Mouse (Mus musculus) bone marrow macrophage, adult 2 months (primary cell): ENCODE results near the gene Parm1. TPM values are rescaled to one million over a fixed set of nuclear protein-coding genes. Genes with fewer than 3 reads are reported as not detected.

Source experiments
- H3K27ac ChIP-seq: 2 replicates; pipeline ENCODE4 v1.5.1; 2012; ENCODE audit warnings: low read depth, low read length; ENCODE audit not compliant: insufficient read depth
- H3K4me1 ChIP-seq: 2 replicates; pipeline ENCODE4 v1.6.1; 2012; ENCODE audit warnings: low read length; ENCODE audit not compliant: control insufficient read depth, insufficient read depth
- H3K4me3 ChIP-seq: 2 replicates; pipeline ENCODE4 v1.5.1; 2012; ENCODE audit warnings: mild to moderate bottlenecking, low read length, moderate library complexity; ENCODE audit not compliant: insufficient read depth
- CTCF ChIP-seq: IDR thresholded peaks from 2 replicates; pipeline ENCODE4 v1.5.1; 2012; ENCODE audit warnings: low read depth, mild to moderate bottlenecking, low read length, moderate library complexity
- POLR2A ChIP-seq: IDR thresholded peaks from 2 replicates; pipeline ENCODE4 v1.6.1; 2012; ENCODE audit warnings: mild to moderate bottlenecking, low read depth, low read length, borderline replicate concordance
- polyA plus RNA-seq: library from polyadenylated mRNA; stranded (reverse); fragments of >200 nt; gene quantifications from 2 replicates; pipeline ENCODE4 v1.2.4, GENCODE M21; 2012; ENCODE audit not compliant: missing spikeins, insufficient read depth, insufficient read length

Gene Parm1
- polyA plus RNA-seq, 1 experiment, result not detected

- TF ChIP-seq CTCF (no peak), POLR2A (no peak)
- no peak overlapping the region for H3K4me3 ChIP-seq
- H3K27ac ChIP-seq, result no peak overlapping the region
- H3K4me1 ChIP-seq, result no peaks in the 10 kb centered on the region
Observed at GRCm38 (mm10) chr5:91518302-91518790, 931 bp downstream of the Parm1 start.

- H3K4me1 ChIP-seq, result no peaks in the 10 kb centered on the region
- H3K27ac ChIP-seq, result no peak overlapping the region
- no peak overlapping the region for H3K4me3 ChIP-seq
- TF ChIP-seq POLR2A, result no peak
- no peak for TF ChIP-seq CTCF
Observed at GRCm38 (mm10) chr5:91518946-91519345, 1.5 kb downstream of the Parm1 start.

GRCm38 (mm10) chr5:91519521-91519920 lies 2.1 kb downstream of the Parm1 start:
- Histone ChIP-seq H3K27ac (no peak overlapping the region), H3K4me3 (no peak overlapping the region), H3K4me1 (no peaks in the 10 kb centered on the region)
- TF ChIP-seq CTCF, result no peak
- TF ChIP-seq POLR2A, result no peak

DNA sequence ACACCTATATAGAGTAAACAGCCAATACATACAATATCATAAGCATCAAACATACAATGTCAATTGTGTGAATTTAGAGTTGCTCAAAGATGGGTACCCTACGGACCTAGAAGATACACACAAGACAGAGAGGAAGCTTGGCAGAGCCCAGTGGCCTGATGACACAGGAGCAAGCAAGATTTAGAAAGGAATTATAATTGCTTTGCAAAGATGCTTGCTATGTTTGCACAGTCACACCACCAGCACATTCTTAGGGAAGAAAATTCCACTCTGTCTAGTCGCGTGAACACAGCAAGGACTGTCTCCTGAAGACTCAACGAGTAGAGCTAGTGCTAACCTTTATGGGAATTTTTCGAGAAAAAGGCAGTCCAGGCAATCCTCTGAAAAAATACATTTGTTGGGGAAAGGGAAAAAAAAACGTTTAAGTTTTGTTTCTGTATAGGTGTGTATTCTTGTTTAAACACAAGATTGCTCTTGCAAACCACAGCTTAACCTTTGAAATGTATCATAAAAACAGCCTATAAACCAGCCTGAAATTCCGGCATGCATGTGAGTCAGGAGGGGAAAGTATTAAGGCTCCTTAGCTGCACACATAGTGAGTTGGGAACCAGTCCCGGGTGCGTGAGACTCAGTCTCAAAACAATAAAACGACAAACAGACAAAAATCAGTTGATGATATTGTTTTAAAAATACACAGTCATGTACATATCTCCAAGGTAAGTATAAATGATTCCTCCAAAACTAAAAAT lies 15.5 kb downstream of the Parm1 start:
- Histone ChIP-seq H3K4me1 (no peaks in the 10 kb centered on the region), H3K4me3 (no peak overlapping the region), H3K27ac (no peak overlapping the region)
- TF ChIP-seq CTCF, result no peak
- no peak for TF ChIP-seq POLR2A

- TF ChIP-seq POLR2A, result no peak
- TF ChIP-seq CTCF, result no peak
- Histone ChIP-seq H3K27ac (no peak overlapping the region), H3K4me3 (no peak overlapping the region), H3K4me1 (no peaks in the 10 kb centered on the region)
Observed at GRCm38 (mm10) chr5:91559071-91559610, 41.7 kb downstream of the Parm1 start.

- TF ChIP-seq POLR2A (no peak), CTCF (no peak)
- Histone ChIP-seq H3K4me3 (no peak overlapping the region), H3K4me1 (no peaks in the 10 kb centered on the region), H3K27ac (no peak overlapping the region)
Observed at GRCm38 (mm10) chr5:91559711-91560110, 42.3 kb downstream of the Parm1 start.

- Histone ChIP-seq H3K4me3 (no peak overlapping the region), H3K27ac (no peak overlapping the region), H3K4me1 (no peaks in the 10 kb centered on the region)
- no peak for TF ChIP-seq CTCF
- no peak for TF ChIP-seq POLR2A
Observed at GRCm38 (mm10) chr5:91561394-91561793, 44.0 kb downstream of the Parm1 start.

DNA sequence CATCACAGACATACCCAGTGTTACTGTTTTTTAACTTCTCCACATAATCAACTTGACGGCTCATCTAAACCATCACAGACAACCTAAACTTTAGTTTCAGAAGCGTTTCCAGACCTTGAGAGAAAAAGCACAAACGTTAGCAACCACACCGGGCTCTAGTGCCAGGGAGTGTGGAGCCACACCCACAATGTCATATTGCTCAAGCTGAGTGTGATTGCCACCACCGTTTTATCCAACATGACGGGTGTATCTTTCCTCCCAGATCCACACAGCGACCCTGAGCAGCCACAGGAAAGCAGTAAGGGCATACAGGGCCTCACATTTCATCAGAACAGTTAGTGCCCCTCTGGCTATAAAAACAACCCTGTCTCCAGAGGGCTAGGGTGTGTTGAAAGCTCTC lies 45.1 kb downstream of the Parm1 start:
- TF ChIP-seq CTCF, result no peak
- no peak for TF ChIP-seq POLR2A
- Histone ChIP-seq H3K4me3 (no peak overlapping the region), H3K27ac (no peak overlapping the region), H3K4me1 (no peaks in the 10 kb centered on the region)

- H3K4me3 ChIP-seq, result no peak overlapping the region
- no peaks in the 10 kb centered on the region for H3K4me1 ChIP-seq
- no peak for TF ChIP-seq POLR2A
- TF ChIP-seq CTCF, result no peak
- no peak overlapping the region for H3K27ac ChIP-seq
Observed at GRCm38 (mm10) chr5:91564054-91564453, 46.6 kb downstream of the Parm1 start.

GRCm38 (mm10) chr5:91565458-91565857 lies 48.0 kb downstream of the Parm1 start:
- no peak overlapping the region for H3K4me3 ChIP-seq
- H3K27ac ChIP-seq, result no peak overlapping the region
- H3K4me1 ChIP-seq, result no peaks in the 10 kb centered on the region
- TF ChIP-seq POLR2A (no peak), CTCF (no peak)
